Mouse (Mus musculus): ENCODE data around the gene Atp10b.
"Not testable (repeated sequence)": the region's sequence is repeated elsewhere in the genome, so short reads cannot be mapped to it uniquely, and the experiment has no call there.

Gene Atp10b

DNA sequence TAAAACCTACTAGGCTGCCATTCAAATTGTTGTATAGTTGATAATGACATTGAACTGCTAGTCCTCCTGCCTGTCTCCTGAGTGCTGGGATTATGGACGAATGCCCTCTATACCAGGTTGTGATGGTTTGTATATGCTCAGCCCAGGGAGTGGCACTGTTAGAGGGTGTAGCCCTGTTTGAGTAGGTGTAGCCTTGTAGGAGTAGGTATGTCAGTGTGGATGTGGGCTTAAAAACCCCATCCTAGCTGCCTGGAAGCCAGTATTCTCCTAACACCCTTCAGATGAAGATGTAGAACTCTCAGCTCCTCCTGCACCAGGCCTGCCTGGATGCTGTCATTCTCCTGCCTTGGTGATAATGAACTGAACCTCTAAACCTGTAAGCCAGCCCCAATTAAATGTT, at the start of gene Atp10b:
Atp10b (plus strand) TSS at position 301 of the 400 bp plus-strand sequence.
- DNase-seq (ENCODE audit: low spot score in 2 of 2) = no peak

DNA sequence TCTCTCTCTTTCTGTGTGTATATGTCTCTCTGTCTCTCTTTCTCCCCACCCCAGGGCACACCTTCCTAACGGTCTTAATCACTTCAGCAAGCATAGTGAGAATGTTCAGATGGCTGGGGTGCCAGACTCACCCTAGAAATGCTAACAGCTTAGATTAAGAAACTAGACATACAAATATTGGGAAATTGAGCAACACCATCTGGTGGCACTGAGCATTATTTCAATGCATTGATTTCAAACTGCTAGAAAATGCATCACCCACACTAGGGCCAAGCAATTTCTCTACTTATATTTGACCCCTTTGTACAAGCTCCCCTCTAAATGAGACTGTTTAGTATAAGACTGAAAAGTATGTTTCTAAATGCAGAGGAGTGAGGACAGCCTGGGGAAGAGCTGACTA, 48.3 kb upstream of the Atp10b start:
- DNase-seq (ENCODE audit: low spot score in 2 of 2) = no peak

DNA sequence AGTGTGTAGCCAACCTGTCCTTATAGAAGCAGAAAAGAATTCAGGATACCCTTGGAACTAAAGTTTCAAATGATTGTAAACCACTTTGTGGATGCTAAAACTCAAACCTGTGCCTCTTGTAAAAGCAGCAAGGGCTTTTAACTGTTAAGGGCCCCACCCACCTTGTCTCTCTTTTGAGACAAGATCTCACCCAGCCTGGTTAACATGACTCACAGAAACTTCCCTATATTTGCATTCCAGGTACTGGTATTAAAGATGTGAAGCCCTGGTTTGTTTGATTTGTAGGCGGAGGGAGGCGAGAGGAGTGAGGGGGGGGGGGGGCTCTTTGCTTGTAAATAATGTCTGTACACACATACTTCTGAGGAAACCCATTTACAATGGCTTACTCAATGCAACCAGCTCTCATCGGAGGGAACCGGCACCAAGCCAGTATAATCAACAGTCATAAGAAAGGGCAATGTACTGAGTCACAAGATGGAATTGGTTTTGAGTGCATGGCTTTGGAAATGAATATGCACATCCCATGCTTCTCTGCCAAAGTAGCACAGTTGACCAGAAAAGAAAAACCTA, 23.7 kb upstream of the Atp10b start:
- DNase-seq (ENCODE audit: low spot score in 2 of 2) = no peak

- not testable (repeated sequence) for DNase-seq (ENCODE audit: low spot score in 2 of 2)
Observed at GRCm38 (mm10) chr11:43126573-43126972, 23.1 kb upstream of the Atp10b start.

- DNase-seq (ENCODE audit: low spot score in 2 of 2) = no peak
Observed at GRCm38 (mm10) chr11:43141296-43141695, 8.4 kb upstream of the Atp10b start.

GRCm38 (mm10) chr11:43142811-43143210, 6.9 kb upstream of the Atp10b start:
- DNase-seq (ENCODE audit: low spot score in 2 of 2) = no peak

- no peak for DNase-seq (ENCODE audit: low spot score in 2 of 2)
Observed at GRCm38 (mm10) chr11:43144178-43144577, 5.5 kb upstream of the Atp10b start.

GRCm38 (mm10) chr11:43144882-43145281, 4.8 kb upstream of the Atp10b start:
- DNase-seq (ENCODE audit: low spot score in 2 of 2) = not testable (repeated sequence)

DNA sequence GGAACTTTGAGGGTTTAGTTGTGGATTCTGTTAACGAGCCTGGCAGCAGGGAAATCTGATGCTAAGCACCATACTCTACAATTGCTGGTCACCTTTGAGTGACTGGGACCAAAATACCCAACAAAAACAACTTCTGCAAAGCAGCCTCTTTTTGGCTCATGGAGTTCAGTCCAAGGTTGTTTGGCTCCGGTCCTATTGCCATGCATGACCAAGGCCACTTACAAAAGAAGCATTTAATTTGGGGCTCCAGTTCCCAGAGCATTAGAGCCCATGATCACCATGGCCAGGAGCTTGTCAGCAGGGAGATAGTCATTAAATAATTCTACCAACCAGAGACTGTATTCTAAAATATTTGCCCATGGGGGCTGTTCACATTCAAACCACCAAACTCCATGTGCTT, 2.3 kb upstream of the Atp10b start:
- DNase-seq (ENCODE audit: low spot score in 2 of 2) = no peak

DNA sequence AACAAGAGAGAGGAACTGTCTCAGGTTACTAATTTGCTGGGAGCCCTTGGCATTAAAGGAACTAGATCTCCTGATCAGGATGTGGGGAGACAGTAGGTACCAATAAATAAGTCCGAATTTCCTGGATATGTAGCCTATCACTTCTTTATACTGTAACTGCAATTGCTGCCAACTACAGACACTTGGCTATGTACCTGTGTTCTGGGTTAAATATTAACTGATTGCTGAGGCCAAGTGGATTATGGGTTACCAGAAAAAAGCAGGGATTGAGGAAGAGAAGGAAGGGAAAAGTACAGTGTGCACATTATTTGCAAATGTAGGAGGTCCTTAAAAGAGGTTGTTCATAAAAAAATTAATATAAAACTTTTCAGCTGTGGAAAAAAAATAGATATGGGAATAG, 1.3 kb upstream of the Atp10b start:
- DNase-seq (ENCODE audit: low spot score in 2 of 2) = no peak

- no peak for DNase-seq (ENCODE audit: low spot score in 2 of 2)
Observed at GRCm38 (mm10) chr11:43155004-43155403, 5.3 kb downstream of the Atp10b start.

DNA sequence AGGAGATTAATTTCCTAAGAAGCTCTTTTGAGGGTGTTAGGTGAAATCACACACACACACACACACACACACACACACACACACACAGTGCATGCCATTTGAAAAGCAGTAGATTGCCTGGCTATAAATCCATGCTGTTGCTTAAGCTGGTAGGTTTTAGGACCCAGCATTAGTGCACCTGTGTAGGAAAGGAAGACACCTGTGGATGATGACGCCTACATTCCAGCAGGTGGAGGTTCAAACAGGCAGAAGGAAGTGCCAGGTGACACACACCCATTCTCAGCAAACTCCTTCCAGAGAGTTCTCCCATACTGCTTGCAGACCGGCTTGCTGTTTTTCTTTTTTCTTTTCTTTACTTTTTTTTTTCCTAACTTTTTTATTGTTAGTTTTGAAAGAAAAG, 5.7 kb downstream of the Atp10b start:
- no peak for DNase-seq (ENCODE audit: low spot score in 2 of 2)

DNA sequence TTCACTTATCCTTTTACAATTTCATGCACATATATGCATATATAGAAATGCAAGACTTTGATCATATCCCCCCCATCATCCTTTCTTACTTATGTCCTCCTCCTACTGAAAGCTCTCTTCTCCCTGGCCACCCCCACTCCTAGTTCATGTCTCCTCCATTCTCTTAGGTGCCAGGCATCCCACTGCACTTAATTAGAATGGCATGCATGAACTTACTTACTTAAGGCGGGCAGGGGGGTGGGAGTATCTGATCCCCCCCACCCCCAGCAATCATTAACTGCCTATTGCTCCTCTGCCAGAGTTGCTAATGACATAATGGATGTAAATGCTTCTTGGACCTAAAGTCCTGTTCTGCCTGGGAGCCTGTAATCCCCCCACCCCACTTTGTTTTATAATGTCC, 9.1 kb downstream of the Atp10b start:
- no peak for DNase-seq (ENCODE audit: low spot score in 2 of 2)

- no peak for DNase-seq (ENCODE audit: low spot score in 2 of 2)
Observed at GRCm38 (mm10) chr11:43160188-43160942, 10.7 kb downstream of the Atp10b start.

DNA sequence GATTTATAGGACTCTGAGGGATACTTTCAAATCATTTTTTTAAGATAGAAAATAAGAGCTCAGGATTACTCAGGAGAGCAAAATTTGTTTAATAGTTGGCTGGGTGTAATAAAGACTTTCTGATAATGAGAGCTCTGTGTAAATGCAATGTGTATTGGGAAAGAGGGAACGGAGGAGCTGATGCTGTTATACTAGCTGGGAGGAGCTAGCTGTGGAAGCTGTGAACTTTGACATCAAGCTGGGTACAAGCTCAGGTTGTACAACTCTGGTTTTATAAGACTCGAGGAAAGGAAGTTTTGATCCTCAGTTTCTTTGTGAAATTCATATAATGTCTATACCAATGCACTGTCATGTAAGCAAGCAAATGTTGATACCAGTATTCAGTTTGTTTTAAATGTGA, 20.9 kb downstream of the Atp10b start:
- no peak for DNase-seq (ENCODE audit: low spot score in 2 of 2)

- no peak for DNase-seq (ENCODE audit: low spot score in 2 of 2)
Observed at GRCm38 (mm10) chr11:43174359-43175116, 24.9 kb downstream of the Atp10b start.

GRCm38 (mm10) chr11:43182401-43182800, 32.7 kb downstream of the Atp10b start:
- peak in 1 of 2 experiments; percentile 1 for DNase-seq (ENCODE audit: low spot score in 2 of 2)

DNA sequence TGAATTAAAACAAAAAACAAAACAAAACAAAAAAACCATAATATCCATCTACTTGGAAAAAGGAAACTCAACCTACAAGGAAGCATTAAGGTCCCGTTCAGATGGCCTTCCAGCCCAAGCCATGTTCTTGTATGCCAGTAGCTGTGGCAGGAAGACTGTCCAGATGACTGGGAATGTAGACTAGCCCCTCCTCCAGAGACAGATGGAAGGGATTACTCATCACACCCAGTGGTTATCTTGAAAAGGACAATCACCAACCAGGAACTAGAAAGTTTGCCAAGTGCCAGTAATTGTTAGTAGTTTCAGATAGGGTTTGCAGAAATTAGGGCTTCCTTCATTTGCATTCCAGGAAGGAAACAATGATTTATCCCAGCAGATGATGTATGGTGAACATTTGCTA, 33.1 kb downstream of the Atp10b start:
- DNase-seq (ENCODE audit: low spot score in 2 of 2) = peak; percentile 24 to 27

- DNase-seq (ENCODE audit: low spot score in 2 of 2) = no peak
Observed at GRCm38 (mm10) chr11:43183457-43183856, 33.8 kb downstream of the Atp10b start.

DNA sequence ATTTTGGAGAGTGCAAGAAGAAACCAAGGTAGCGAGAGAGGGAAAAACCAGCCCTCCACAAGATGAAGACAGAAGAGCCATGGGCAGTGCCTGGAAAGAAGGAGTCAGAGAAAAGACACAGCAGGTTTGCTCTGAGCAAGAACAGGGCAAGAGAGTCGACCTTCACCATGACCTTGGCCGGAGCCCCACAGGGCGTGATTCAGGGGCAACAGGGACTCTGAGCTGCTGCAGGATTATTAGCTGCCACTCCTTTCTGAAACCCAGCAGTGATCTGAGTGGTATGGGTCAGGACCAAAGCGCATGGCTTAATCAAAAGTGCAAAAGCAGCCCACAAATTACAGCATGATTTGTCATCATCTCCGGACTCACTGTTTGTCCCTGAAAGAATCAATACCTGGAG, 36.6 kb downstream of the Atp10b start:
- no peak for DNase-seq (ENCODE audit: low spot score in 2 of 2)

GRCm38 (mm10) chr11:43189817-43190593, 40.3 kb downstream of the Atp10b start:
- no peak for DNase-seq (ENCODE audit: low spot score in 2 of 2)

- DNase-seq (ENCODE audit: low spot score in 2 of 2) = no peak
Observed at GRCm38 (mm10) chr11:43198811-43199210, 49.1 kb downstream of the Atp10b start.
